Mouse (Mus musculus) forebrain, postnatal 0 days (tissue): ENCODE data around the gene Egf. TPM values are rescaled to one million over a fixed set of nuclear protein-coding genes. Genes with fewer than 3 reads are reported as not detected.
A peak's percentile ranks its signal among the peaks of the same experiment; 100 is the strongest.

Experiments used
- ATAC-seq: fragments of 200-750 bp; cut with Nextera tagmentation; 2 replicates; pipeline ENCODE4 v1.8.0; 2017; ENCODE audit warnings: mild to moderate bottlenecking, moderate library complexity
- DNase-seq: peaks from one replicate; pipeline ENCODE4 v3.0.0-alpha.2; 2015
- H3K27ac ChIP-seq: fragments of 300-500 bp; sonication (generic); 2 replicates; pipeline ENCODE4 v1.5.1; 2014; ENCODE audit warnings: low read depth, mild to moderate bottlenecking, antibody characterized with exemption, low read length, moderate library complexity, mixed read lengths
- H3K27me3 ChIP-seq: fragments of 300-500 bp; sonication (generic); 2 replicates; pipeline ENCODE4 v1.6.1; 2014; ENCODE audit warnings: mild to moderate bottlenecking, low read length, mixed read lengths; ENCODE audit not compliant: insufficient read depth
- H3K36me3 ChIP-seq: fragments of 300-500 bp; sonication (generic); 2 replicates; pipeline ENCODE4 v1.6.1; 2014; ENCODE audit warnings: mild to moderate bottlenecking, moderate library complexity; ENCODE audit not compliant: insufficient read depth
- H3K4me1 ChIP-seq: fragments of 300-500 bp; sonication (generic); 2 replicates; pipeline ENCODE4 v1.6.1; 2014; ENCODE audit warnings: antibody characterized with exemption; ENCODE audit not compliant: insufficient read depth
- H3K4me2 ChIP-seq: fragments of 300-500 bp; sonication (generic); 2 replicates; pipeline ENCODE4 v1.6.1; 2014; ENCODE audit warnings: low read depth, mild to moderate bottlenecking, moderate library complexity
- H3K4me3 ChIP-seq: fragments of 300-500 bp; sonication (generic); 2 replicates; pipeline ENCODE4 v1.5.1; 2014; ENCODE audit warnings: low read depth, low read length, mixed read lengths
- H3K9ac ChIP-seq: fragments of 300-500 bp; sonication (generic); 2 replicates; pipeline ENCODE4 v1.6.1; 2014; ENCODE audit warnings: mild to moderate bottlenecking
- H3K9me3 ChIP-seq: fragments of 300-500 bp; sonication (generic); 2 replicates; pipeline ENCODE4 v1.6.1; 2016; ENCODE audit warnings: low read length
- CTCF ChIP-seq: sonication (generic); IDR thresholded peaks from 2 replicates; pipeline ENCODE4 v1.5.1; 2016; ENCODE audit warnings: antibody characterized with exemption, control low read depth, low read depth
- WGBS: fragments of 180-500 bp; shearing (Covaris S2); extraction: QIAGEN DNeasy Blood & Tissue Kit; methylation state at CpG from one replicate; pipeline ENCODE4 v1.1.7; 2014; 5-methylcytosine and 5-hydroxymethylcytosine counted together
- polyA plus RNA-seq: library from polyadenylated mRNA; unstranded; fragments of >200 nt; fragmentation: Nextera tagmentation; extraction: Ambion mirVana; gene quantifications from 2 replicates; pipeline ENCODE4 v1.2.1, GENCODE M21; 2015
- total RNA-seq: library from RNA; depleted of rRNA; stranded (reverse); fragments of >200 nt; gene quantifications from 2 replicates; pipeline ENCODE4 v1.2.3, GENCODE M21; 2014

Egf gene
- total and polyA plus RNA-seq, 2 experiments from 2014 or later, result 1.1 to 7.8 TPM

DNA sequence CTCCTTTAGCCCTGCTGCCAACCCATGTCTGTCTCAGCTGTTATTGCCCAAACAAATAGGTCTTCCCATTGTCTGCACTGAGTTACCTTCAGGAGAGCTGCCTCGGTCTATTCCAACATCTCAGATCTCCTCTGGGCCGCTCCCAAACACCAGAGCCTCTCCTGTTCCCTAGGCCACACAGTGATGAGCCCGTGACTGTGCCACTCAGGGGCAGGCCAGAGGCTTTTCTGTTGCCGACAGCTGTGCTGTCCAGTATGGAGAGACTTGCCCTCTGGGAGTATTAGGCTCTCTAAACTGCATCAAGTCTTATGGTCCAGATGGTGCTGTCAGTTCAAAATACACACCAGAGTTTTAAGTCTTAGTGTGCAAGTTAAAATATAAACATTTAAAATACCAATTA, 61.5 kb downstream of the Egf start:
- no peaks in the 10 kb centered on the region for H3K27me3 ChIP-seq
- H3K36me3 ChIP-seq, result no peaks in the 10 kb centered on the region
- DNase-seq (no peak), ATAC-seq (no peak)
- H3K4me3 ChIP-seq, result no peak overlapping the region
- no peaks in the 10 kb centered on the region for H3K9me3 ChIP-seq
- H3K9ac ChIP-seq, result no peak overlapping the region
- no peak overlapping the region for H3K4me2 ChIP-seq
- TF ChIP-seq CTCF, result no peak
- WGBS, result 89% methylated on average over 4 of the region's 4 CpGs
- H3K27ac ChIP-seq, result no peak overlapping the region
- no peaks in the 10 kb centered on the region for H3K4me1 ChIP-seq

DNA sequence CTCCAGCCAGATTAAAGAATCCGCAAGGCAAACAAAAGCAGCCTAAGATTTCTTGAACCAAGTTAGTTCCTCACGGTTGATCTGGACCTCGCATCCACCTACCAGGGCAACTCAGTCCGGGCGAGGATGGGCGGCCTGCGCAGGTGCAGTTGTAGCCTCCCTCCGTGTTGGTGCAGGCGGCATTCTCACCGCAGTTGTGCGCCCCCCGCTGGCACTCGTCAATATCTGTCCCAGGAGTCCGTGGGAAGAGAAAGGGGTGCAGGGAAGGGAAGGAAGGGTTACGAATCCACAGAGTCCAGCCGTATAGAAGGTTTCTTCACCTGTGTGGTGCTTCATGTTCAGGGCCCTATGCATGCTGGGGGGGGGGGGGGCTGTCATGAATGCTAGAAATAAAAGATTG, 62.3 kb downstream of the Egf start:
- H3K4me1 ChIP-seq, result no peaks in the 10 kb centered on the region
- no peak overlapping the region for H3K4me3 ChIP-seq
- no peak overlapping the region for H3K27ac ChIP-seq
- H3K36me3 ChIP-seq, result no peaks in the 10 kb centered on the region
- ATAC-seq (no peak), DNase-seq (no peak)
- WGBS, result 57% methylated on average over 16 of the region's 16 CpGs
- peak; percentile 18; the same call in 1 of the 2 replicates for TF ChIP-seq CTCF
- no peak overlapping the region for H3K9ac ChIP-seq
- H3K27me3 ChIP-seq, result no peaks in the 10 kb centered on the region
- H3K9me3 ChIP-seq, result no peaks in the 10 kb centered on the region
- no peak overlapping the region for H3K4me2 ChIP-seq

DNA sequence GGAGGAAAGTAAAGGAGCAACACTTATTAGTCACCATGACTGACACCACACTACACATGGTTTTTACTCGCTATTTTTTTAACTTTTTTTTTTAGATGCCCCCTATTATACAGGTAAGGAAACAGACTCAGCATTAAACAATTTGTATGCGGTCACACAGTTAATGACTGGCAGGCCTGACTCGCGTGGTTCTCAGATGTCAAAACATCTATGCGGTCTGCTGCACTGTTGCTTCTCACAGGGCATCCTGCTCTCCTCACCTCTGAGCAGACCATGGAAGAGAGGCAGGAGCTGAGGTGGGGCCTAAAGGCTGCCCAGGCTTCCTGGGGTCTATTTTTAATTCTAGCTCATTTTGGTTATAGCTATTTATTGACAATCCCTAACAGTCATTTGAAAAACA, 67.7 kb downstream of the Egf start:
- Histone ChIP-seq H3K27me3 (no peaks in the 10 kb centered on the region), H3K9me3 (no peaks in the 10 kb centered on the region), H3K27ac (no peak overlapping the region), H3K36me3 (no peaks in the 10 kb centered on the region), H3K9ac (no peak overlapping the region), H3K4me1 (no peaks in the 10 kb centered on the region), H3K4me2 (no peak overlapping the region), H3K4me3 (no peak overlapping the region)
- 73% methylated on average over 5 of the region's 5 CpGs for WGBS
- DNase-seq (no peak), ATAC-seq (no peak)
- TF ChIP-seq CTCF, result no peak

DNA sequence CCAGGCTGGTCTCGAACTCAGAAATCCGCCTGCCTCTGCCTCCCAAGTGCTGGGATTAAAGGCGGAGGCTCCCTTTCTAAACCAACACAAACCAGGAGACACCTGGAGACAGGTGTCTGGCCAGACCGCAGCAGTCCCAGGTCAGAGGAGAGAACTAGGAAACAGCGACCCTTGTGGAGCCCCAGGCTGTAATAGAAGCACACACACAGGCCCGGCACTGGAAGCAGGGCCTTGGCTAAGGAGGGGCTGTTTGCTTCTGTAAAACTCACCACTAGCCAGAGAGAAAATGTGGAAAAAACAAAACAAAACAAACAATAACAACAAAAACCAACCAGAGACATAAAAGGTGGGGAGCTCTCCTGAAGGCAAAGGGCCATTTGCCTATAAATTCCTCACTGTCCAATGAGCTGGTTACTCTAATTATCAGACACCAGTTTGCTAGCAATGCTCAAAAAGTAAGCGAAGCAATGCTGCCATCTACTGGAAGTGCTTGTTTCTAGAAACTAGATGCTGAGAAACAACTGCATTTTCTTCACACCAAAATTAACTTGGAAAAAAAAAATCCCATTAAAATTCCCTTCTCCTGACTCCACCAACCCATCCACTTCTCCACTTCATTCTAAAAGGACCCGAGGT, 68.3 kb downstream of the Egf start:
- H3K27me3 ChIP-seq, result no peaks in the 10 kb centered on the region
- 0 out of 2 replicates have a peak, but pooled peaks cover 4% of the 10 kb centered on the region for H3K4me1 ChIP-seq
- no peaks in the 10 kb centered on the region for H3K36me3 ChIP-seq
- no peak overlapping the region for H3K9ac ChIP-seq
- H3K4me3 ChIP-seq, result no peak overlapping the region
- DNase-seq (peak; percentile 91), ATAC-seq (no peak)
- H3K9me3 ChIP-seq, result no peaks in the 10 kb centered on the region
- WGBS, result 60% methylated on average over 8 of the region's 8 CpGs
- no peak overlapping the region for H3K4me2 ChIP-seq
- TF ChIP-seq CTCF, result peak; percentile 84
- no peak overlapping the region for H3K27ac ChIP-seq

DNA sequence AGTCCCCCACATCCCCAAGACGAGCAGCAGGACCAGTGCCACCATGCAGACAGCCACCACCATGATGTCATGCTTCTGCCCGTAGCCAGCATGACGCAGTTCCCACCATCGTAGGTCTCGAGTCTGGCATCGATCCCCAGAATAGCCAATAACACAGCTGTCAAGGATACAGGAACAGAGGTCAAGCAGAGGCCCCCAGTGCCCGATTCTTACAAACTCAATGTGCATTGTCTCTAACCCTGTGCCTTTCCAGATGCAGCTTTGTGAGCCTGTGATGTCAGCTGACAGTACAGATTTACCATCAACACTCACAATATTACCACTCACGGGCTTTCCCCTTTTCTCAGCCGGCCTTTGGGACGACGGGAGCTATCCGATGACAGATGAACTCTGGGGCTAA, 68.9 kb downstream of the Egf start:
- ATAC-seq, result no peak
- H3K36me3 ChIP-seq, result no peaks in the 10 kb centered on the region
- no peak overlapping the region for H3K27ac ChIP-seq
- H3K4me1 ChIP-seq, result 0 out of 2 replicates have a peak, but pooled peaks cover 4% of the 10 kb centered on the region
- no peak overlapping the region for H3K4me2 ChIP-seq
- no peaks in the 10 kb centered on the region for H3K27me3 ChIP-seq
- no peak overlapping the region for H3K9ac ChIP-seq
- DNase-seq, result no peak
- no peak for TF ChIP-seq CTCF
- no peak overlapping the region for H3K4me3 ChIP-seq
- 88% methylated on average over 12 of the region's 12 CpGs for WGBS
- no peaks in the 10 kb centered on the region for H3K9me3 ChIP-seq

DNA sequence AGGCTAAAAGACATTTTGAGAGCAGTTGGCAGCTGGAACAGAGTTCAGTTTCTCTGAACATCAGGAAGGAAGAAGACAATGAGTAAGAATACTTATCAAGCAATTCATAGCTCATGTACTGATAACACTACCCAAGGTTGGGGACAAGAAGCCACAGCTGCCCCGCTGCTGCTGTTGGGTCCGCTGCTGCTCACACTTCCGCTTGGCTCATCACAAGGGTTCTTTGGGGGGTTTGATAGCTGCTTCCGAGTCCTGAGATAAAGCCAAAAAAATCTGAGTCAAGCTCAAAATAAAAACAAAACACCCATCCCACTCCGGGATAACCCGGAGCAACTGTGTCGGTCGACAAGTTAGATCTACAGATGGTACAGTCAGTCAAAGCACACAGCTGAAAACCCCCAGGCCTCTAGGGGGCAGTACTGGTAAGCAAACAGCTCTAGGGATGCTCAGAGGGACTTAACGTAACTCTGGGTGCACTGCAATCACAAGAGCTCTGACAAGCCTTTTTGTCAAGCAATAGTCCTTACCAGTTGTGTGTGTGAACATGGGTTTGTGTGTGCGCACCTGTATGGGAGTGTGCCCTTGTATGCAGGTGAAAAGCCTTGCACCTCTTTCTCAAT, 71.9 kb downstream of the Egf start:
- Histone ChIP-seq H3K27ac (no peak overlapping the region), H3K27me3 (no peaks in the 10 kb centered on the region), H3K9me3 (no peaks in the 10 kb centered on the region), H3K4me1 (0 out of 2 replicates have a peak, but pooled peaks cover 4% of the 10 kb centered on the region), H3K4me2 (no peak overlapping the region), H3K4me3 (no peak overlapping the region), H3K9ac (no peak overlapping the region), H3K36me3 (no peaks in the 10 kb centered on the region)
- 85% methylated on average over 10 of the region's 10 CpGs for WGBS
- TF ChIP-seq CTCF, result peak; percentile 41
- ATAC-seq, result no peak
- no peak for DNase-seq

DNA sequence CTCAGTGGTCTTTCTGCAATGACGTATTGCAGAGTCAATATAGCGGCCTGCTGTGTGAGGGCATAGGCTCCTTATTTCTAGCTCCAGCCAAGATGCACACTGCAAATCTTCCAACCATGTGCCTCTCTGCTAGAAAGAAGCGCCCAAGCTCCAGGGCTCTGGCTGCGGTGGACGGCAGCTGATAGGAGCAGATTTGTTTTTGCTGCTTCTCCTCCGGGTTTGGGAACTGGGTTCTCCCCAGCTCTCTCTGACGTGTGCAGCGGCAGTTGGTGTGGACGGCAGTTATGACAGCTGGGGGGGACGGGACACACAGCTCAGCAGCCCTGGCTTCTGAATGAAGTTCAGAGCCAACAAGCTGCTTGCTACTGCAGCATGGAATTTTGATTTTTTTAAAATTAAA, 72.7 kb downstream of the Egf start:
- no peak overlapping the region for H3K4me2 ChIP-seq
- no peak overlapping the region for H3K4me3 ChIP-seq
- WGBS, result 64% methylated on average over 10 of the region's 10 CpGs
- H3K9ac ChIP-seq, result no peak overlapping the region
- no peaks in the 10 kb centered on the region for H3K9me3 ChIP-seq
- no peaks in the 10 kb centered on the region for H3K36me3 ChIP-seq
- no peak overlapping the region for H3K27ac ChIP-seq
- no peak for TF ChIP-seq CTCF
- DNase-seq (peak; percentile 83), ATAC-seq (peak; percentile 93)
- 0 out of 2 replicates have a peak, but pooled peaks cover 4% of the 10 kb centered on the region for H3K4me1 ChIP-seq
- H3K27me3 ChIP-seq, result no peaks in the 10 kb centered on the region
